Mouse (Mus musculus) frontal cortex, postnatal 14 days (tissue): ENCODE results near the gene Rora.

Experiments used
- DNase-seq, 2 experiments: peaks; one replicate each; pipeline ENCODE4 v3.0.0; 2022; ENCODE audit warnings: low spot score in 2 of 2

Gene Rora

DNA sequence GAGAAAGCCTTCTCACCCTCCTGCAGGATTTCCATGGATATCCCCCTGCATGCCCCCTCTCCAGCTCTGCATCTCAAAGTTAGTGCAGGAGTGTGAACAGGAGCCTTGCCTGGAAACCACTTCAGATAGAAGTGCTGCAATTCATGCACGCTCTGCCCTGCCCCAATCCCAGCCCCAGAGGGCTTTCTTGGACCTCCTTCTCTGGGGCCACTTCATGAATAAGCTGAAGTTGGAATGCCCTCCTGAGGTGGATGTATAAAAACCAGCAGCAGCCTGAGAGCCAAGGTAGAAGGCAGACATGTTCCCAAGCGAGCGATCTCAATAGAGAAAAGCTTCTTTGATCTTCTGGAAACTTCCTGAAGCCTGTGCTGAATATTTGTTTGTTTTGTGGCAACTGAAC is 572.8 kb downstream of the Rora start:
- no peak for DNase-seq

DNA sequence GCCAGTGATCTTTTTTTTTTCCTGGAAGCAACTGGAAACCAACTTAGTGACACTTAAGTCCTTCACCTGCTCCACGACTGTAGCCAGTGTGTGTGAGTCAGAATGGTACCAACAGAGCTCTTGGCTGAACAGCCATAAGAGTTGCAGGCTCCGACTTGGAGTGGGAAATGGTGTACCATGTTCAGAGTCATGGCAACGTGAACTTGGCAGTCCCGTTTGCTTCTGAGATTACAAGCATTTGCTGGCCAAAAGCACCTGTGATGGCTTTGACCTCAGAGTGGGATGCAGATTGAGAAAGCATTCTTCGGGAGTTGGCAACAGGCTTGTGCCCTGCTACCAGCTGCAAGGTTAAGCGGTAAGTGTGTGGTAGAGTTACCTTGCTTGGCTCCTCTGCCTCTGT is 574.2 kb downstream of the Rora start:
- no peak for DNase-seq

DNA sequence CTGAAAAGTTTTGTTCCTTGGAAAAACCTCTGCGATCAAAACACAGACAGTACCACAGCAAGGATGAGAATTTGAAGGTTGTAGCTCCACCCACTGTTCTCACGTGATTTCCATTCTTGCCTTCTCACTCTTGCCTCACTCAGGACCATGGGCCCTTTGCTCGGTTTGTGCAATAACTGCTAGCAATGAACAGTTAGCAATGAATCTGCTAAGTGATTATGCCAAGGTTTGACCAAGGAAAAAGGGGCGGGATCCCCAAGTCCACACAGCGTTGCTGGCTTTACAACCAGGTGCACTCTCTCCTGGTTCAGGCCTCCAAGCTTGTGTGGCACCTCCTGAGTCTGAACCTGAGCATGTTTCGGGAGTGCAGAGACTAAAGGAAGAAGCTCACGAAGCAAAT is 576.3 kb downstream of the Rora start:
- no peak for DNase-seq

DNA sequence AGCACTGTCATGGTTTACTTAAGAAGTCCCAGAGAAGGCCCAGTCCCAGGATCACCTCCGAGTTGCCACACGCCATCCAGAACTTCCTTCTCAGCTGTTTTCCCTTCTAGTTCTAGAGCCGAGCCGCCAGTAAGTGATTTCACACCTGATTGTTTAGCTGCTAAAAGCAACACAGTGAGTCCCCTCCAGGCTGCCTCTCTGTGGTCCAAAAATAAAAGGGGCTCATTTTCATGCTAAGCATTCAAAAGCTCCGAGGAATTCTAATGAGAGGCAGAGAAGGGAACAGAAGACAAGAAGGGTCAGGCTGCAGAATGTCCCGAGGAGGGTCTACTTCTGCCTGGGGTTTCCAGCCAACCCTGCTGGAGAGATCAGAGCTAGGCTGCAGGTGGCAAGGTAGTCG is 580.9 kb downstream of the Rora start:
- no peak for DNase-seq

- no peak for DNase-seq
Observed at GRCm38 (mm10) chr9:69237316-69237715, 583.7 kb downstream of the Rora start.

GRCm38 (mm10) chr9:69242538-69242937 is 589.0 kb downstream of the Rora start:
- no peak for DNase-seq

DNA sequence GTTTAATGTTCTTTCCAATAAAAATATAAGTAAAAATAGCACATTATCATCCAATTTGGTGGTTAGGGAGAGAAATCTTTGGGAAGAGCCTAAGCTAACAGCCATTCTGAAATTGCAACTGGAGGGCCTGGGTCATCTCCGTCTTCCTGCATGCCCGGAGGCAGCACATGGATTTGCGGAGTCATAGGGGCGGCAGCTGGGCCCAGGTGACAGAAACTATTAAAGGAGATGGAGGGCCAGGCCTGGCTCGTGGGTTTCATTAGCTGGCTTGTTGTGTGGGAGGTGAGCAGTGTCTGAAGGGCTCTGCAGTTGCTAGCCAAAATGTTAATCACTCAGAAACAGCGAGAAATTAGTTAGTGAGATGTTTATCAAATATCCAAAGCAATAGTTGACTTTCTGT is 590.0 kb downstream of the Rora start:
- DNase-seq, result no peak

GRCm38 (mm10) chr9:69246225-69246624 is 592.6 kb downstream of the Rora start:
- no peak for DNase-seq

GRCm38 (mm10) chr9:69249586-69249985 is 596.0 kb downstream of the Rora start:
- no peak for DNase-seq

GRCm38 (mm10) chr9:69250326-69250725 is 596.7 kb downstream of the Rora start:
- no peak for DNase-seq

DNA sequence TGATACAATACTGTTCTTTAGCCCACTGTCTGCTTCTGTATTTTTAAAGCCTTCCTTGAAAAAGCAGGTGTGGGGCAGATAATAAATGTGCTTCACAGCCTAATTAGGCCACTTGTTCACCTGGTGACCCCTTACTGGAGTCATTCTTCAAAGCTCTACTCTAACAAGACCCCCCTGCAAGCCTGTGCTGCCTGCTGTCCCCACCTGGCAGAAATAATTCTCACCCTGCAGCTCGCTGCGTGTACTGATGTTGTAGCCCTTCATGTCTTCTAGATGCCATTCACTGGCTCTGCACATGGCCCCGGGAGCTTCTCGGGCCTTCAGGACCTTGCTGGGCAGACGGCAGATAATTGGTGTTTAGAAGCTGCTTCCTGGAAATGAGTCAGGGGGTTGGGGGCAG is 604.9 kb downstream of the Rora start:
- no peak for DNase-seq

- DNase-seq, result peak; percentile 14 to 28
Observed at GRCm38 (mm10) chr9:69259382-69259781, 605.8 kb downstream of the Rora start.

GRCm38 (mm10) chr9:69265151-69265550 is 611.6 kb downstream of the Rora start:
- DNase-seq, result no peak

DNA sequence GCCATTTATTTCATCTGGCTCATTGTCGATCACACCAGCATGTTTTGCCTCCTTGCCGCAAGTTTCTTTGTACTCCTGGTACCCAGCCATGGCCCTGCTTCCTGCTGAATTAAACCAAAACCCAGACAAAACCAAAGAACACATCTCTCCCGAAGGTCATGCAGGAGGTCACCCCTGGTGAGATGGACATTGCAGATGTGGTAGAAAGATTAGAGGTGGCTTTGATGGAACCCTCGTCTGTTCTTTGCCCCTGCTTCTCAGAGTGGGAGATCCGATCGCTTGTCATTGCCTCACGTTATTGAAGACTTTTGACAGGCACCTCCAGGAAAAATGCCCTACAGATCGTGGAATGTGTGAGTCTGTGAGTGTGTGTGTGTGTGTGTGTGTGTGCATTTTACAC is 616.8 kb downstream of the Rora start:
- DNase-seq, result no peak

GRCm38 (mm10) chr9:69270931-69271330 is 617.3 kb downstream of the Rora start:
- no peak for DNase-seq

- DNase-seq, result no peak
Observed at GRCm38 (mm10) chr9:69272884-69273283, 619.3 kb downstream of the Rora start.

DNA sequence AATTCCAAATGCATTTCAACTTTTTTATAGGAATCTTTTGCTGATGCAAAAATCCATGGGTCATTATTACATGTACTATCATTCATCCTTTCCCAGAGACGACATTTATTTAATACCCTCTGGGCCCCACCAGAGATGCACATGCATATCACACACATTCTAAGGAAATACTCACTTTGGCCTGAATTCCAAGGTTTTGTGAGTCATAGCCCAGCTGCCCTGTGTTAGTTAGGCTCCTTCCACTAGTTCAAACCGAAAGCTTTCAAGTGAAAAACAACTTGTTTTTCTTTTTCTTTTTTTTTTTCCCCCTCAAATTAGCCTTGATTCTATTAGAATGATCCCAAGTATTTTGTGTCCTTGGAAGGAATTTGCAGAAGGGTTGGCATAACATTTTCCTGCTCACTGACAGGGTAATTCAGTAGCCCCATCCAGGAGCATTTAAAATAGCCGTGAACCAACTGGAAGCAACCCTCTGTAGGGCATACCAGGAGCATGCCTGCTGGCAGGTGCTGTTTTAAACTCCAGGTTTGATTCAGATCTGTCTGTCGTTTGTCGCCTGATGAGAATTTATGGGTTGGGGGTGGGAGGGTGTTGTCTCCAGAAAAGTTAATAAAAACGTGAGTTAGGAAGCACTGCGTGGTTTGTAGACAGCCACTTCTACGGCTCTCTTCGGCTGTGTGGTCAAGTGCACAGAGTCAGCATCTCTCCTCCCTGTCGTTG is 621.3 kb downstream of the Rora start:
- no peak for DNase-seq

DNA sequence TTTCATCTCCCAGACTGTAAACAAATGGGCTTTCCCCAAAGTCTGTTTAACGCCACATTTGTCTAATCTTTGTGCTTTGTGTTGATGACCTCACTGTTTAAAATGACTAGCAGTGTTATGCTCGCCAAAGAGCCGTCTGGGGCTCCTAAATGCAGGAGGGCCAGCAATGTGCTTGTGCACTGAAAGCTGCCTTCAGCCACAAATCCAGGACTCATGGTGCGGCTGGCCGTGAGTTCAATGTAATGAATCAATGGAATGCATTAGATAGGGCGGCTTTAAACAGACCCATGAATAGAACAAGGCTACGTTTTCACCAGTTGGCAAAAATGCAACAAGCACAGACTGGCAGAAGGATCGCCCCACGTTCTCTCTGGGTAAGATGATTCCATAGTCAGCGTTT is 623.7 kb downstream of the Rora start:
- no peak for DNase-seq

DNA sequence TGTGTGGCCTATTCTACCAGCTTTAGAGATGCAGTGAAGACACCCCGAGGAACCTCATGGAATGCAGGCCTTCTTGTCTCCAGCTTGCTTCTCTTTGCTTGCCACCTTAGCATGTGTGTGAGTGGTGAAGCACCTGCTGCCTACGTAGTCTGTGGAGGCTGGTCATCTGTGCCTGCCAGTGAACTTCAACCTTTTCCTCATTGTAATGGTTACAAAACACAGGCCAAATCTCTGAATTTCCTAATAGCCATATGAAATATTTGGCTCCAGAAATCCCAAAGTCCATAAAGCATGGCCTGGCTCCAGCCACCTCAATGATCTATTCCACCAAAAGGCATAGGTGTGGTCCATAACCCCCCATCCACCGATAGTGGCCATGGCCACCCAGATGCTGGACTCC is 631.4 kb downstream of the Rora start:
- DNase-seq, result no peak

DNA sequence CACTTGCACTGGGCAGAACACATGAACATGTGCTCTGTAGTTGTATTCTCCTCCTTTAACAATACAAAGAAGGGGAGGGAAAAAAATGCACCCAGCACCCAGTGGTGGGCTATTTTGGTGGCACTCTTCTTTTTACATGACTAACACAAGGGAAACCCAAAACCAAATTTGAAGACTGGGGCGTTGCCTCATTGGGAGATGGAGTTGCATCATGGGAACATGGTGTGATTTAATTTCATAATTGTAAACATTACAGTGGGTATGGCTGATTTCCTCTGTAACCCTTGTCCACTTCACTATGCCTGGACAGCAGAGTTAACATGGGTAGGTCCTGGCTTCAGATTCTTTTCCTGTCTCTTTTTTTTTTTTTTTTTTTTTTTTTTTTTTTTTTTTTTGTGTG is 634.5 kb downstream of the Rora start:
- no peak for DNase-seq

DNA sequence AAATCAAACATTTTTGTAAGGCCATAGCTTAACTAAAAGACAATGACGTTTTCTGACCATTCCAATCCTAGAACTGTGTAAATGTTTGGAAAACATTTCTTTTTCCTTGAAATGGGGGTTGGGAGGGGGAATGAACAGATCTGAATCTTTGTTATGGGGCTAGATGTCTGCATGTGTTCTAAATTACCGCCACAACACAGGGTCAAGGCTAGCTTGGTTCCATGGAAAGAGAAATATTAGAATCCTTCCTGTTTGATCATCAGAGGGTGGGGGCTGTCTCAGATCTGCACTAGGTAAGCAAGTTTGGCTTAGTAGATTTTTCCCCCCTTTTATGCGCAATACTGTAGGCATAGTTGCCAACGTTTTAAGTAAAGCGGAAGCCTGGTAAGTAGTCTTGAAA is 635.0 kb downstream of the Rora start:
- no peak for DNase-seq

- peak; percentile 47 to 59 for DNase-seq
Observed at GRCm38 (mm10) chr9:69289056-69290017, 635.8 kb downstream of the Rora start.
